Mouse (Mus musculus) ES-Bruce4 (cell line): ENCODE results near the gene Prr5. TPM values are rescaled to one million over a fixed set of nuclear protein-coding genes. Genes with fewer than 3 reads are reported as not detected.

ENCODE experiments used
- H3K27ac ChIP-seq: 2 replicates; pipeline ENCODE4 v1.5.1; 2012; ENCODE audit warnings: low read length, inconsistent platforms; ENCODE audit not compliant: insufficient read depth
- H3K27me3 ChIP-seq: 2 replicates; pipeline ENCODE4 v1.6.1; 2012; ENCODE audit warnings: mild to moderate bottlenecking, low read length, inconsistent platforms; ENCODE audit not compliant: control insufficient read depth, poor library complexity, insufficient read depth, severe bottlenecking
- H3K36me3 ChIP-seq: 2 replicates; pipeline ENCODE4 v1.6.1; 2012; ENCODE audit warnings: inconsistent platforms, mild to moderate bottlenecking, low read length, moderate library complexity; ENCODE audit not compliant: control insufficient read depth, poor library complexity, insufficient read depth, severe bottlenecking
- H3K4me1 ChIP-seq: one replicate; pipeline ENCODE4 v1.8.1; 2011; ENCODE audit warnings: low read length; ENCODE audit not compliant: control insufficient read depth, insufficient read depth
- H3K4me3 ChIP-seq: 2 replicates; pipeline ENCODE4 v1.5.1; 2011; ENCODE audit warnings: low read depth, mild to moderate bottlenecking, low read length
- H3K9ac ChIP-seq: 2 replicates; pipeline ENCODE4 v1.6.1; 2012; ENCODE audit warnings: low read depth, mild to moderate bottlenecking, inconsistent platforms; ENCODE audit not compliant: poor library complexity, severe bottlenecking
- H3K9me3 ChIP-seq: replicated peaks from 2 replicates; pipeline ENCODE4 v1.6.1; 2012; ENCODE audit warnings: mild to moderate bottlenecking, low read length, inconsistent platforms; ENCODE audit not compliant: control insufficient read depth, poor library complexity, insufficient read depth, severe bottlenecking
- CTCF ChIP-seq: IDR thresholded peaks from one replicate; pipeline ENCODE4 v1.8.1; 2011; ENCODE audit warnings: low read depth, low read length
- EP300 ChIP-seq: IDR thresholded peaks from 2 replicates; pipeline ENCODE4 v1.6.1; 2011; ENCODE audit warnings: low read depth, low read length; ENCODE audit not compliant: insufficient read depth
- POLR2A ChIP-seq: IDR thresholded peaks from one replicate; pipeline ENCODE4 v1.8.1; 2011; ENCODE audit warnings: low read length; ENCODE audit not compliant: insufficient read depth
- polyA plus RNA-seq: library from polyadenylated mRNA; stranded (reverse); fragments of >200 nt; gene quantifications from 2 replicates; pipeline ENCODE4 v1.2.4, GENCODE M21; 2011; ENCODE audit warnings: low read depth; ENCODE audit not compliant: missing spikeins, insufficient read depth, insufficient read length

The Prr5 gene
- polyA plus RNA-seq, 1 experiment, result 17.3 TPM

DNA sequence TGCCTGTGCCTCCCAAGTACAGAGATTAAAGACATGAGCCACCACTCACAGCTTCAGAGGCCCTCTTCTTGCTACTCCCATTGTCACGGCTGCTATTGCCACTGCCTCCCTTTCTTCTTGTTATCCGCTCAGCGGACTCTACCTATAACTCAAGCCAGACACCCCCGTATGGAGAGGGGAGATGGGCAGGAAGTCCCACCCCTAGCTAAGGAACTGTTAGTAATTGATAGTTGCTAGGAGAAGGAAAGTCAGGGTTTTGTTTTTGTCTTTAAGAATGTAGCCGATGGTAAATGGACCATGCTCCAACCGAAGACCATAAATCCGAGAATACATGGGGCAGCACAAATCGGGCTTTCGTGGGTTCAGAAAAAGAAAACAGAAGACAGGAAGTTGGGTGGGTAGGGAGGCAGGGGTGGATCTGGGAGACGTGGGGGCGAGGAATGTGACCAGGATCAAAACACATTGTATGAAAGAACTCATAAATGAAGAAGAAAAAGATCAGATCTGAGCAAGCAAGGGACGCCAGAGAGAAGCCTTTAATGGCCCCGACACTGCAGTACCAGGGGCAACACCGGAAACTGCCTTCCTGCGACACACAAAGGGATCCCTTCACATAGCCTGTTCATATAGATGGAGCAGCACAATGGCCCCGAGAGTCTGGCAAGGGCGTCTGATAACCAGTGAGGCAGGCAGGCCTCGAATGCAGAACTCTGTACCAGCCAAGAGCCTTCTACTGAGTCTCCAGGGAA, 62.4 kb downstream of the Prr5 start:
- TF ChIP-seq EP300 (no peak), POLR2A (no peak), CTCF (no peak)
- H3K4me1 ChIP-seq, result peaks cover 7% of the 10 kb centered on the region
- H3K27me3 ChIP-seq, result no peaks in the 10 kb centered on the region
- H3K27ac ChIP-seq, result no peak overlapping the region
- 0 out of 2 replicates have a peak, but pooled peaks cover 2% of the 10 kb centered on the region for H3K36me3 ChIP-seq
- no peak overlapping the region for H3K4me3 ChIP-seq
- no peaks in the 10 kb centered on the region for H3K9me3 ChIP-seq
- H3K9ac ChIP-seq, result no peak overlapping the region

DNA sequence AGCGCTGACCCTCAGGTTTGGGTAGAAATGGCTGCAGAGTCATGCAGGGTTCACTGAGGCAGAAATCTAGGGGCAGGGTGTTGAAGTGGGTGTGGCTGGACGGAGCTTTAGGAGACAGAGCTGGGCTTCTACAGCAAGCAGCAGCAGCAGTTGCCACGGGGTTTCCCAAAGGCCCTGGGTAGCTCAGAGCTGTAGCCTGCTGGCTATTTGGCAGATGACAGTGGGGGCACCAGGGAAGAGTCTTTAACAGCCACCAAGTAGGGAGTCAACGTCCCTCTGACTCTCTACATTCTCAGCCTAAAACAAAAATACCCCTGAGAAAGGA, 63.0 kb downstream of the Prr5 start:
- Histone ChIP-seq H3K4me1 (peaks cover 7% of the 10 kb centered on the region), H3K9me3 (no peaks in the 10 kb centered on the region), H3K27ac (no peak overlapping the region), H3K9ac (no peak overlapping the region), H3K27me3 (no peaks in the 10 kb centered on the region), H3K36me3 (0 out of 2 replicates have a peak, but pooled peaks cover 2% of the 10 kb centered on the region), H3K4me3 (no peak overlapping the region)
- no peak for TF ChIP-seq CTCF
- no peak for TF ChIP-seq EP300
- no peak for TF ChIP-seq POLR2A

DNA sequence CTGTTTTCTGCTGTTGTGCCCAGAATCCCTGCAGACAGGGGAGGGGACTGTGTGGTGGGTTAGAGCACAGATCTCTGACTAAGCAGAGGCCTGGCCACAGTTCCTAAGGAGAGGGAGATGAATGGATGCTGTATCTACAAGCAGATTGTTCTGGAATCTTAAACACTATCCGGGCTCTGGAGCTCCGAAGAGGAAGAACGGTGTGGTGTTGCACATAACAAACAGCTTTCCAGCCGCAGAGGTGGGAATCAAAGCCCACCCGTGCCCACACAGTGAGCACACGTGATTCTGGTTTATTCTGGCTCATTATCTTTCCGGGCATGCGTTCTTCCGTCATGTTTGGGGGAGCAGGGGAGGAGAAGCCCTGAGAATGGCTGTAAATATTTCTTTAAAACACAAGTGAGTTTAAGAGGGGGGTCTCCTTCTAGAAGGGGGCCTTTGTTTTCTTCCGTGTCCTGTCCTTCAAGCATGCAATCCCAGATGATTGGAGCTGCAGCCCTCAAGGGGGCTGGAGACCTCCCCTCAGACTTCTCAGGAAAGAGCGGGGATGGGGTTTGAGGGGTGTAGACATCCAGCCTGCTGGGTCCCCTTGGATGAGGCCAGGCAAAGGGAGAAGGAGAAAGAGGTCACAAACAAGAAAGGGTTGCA, 67.0 kb downstream of the Prr5 start:
- no peaks in the 10 kb centered on the region for H3K27me3 ChIP-seq

DNA sequence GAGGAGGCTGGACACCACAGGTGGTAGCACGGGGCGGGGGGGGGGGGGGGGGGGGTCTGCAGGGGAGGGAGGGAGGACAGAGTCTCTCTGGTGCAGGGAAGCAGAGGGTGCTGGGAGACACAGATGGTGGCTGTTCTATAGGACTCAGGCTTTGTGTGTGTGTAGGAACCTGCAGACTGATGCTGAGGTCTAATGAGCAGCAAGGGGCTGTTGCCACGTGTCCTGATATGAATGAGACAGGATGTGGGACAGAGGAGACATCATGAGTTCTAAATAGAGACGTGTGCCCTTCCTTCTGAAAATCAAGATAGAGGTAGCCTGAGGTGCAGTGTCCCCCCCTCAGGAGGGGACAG, 67.5 kb downstream of the Prr5 start:
- no peaks in the 10 kb centered on the region for H3K4me1 ChIP-seq
- no peaks in the 10 kb centered on the region for H3K27me3 ChIP-seq
- no peak overlapping the region for H3K4me3 ChIP-seq
- 0 out of 2 replicates have a peak, but pooled peaks cover 2% of the 10 kb centered on the region for H3K36me3 ChIP-seq
- no peaks in the 10 kb centered on the region for H3K9me3 ChIP-seq
- no peak for TF ChIP-seq EP300
- TF ChIP-seq CTCF, result no peak
- TF ChIP-seq POLR2A, result no peak
- H3K27ac ChIP-seq, result no peak overlapping the region
- H3K9ac ChIP-seq, result no peak overlapping the region

More for the DNA sequence above, 67.0 kb downstream of the Prr5 start:
- Histone ChIP-seq H3K9ac (no peak overlapping the region), H3K27ac (no peak overlapping the region), H3K36me3 (0 out of 2 replicates have a peak, but pooled peaks cover 2% of the 10 kb centered on the region), H3K4me1 (no peaks in the 10 kb centered on the region), H3K9me3 (no peaks in the 10 kb centered on the region), H3K4me3 (no peak overlapping the region)
- TF ChIP-seq POLR2A (no peak), EP300 (no peak), CTCF (no peak)

DNA sequence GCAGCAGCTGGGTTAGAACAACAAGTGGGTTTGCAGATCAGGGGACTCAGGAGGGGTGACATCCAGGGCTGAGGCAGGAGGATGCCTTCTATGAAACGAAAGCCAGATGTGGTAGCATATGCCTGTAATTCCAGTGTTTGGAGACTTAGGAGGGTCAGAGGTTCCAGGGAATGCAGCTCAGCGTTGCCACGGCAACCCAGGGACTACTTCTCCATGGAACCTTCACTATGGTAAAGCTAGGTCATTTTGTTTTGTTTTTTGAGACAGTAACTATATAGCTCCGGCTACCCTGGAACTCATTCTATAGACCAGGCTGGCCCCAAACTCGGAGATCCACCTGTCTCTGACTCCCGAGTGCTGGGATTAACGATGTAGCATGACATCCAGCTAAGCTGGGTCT, 68.8 kb downstream of the Prr5 start:
- TF ChIP-seq CTCF, result no peak
- TF ChIP-seq EP300, result no peak
- Histone ChIP-seq H3K27ac (no peak overlapping the region), H3K4me1 (peaks cover 2% of the 10 kb centered on the region), H3K36me3 (0 out of 2 replicates have a peak, but pooled peaks cover 2% of the 10 kb centered on the region), H3K4me3 (no peak overlapping the region), H3K27me3 (no peaks in the 10 kb centered on the region), H3K9me3 (no peaks in the 10 kb centered on the region), H3K9ac (no peak overlapping the region)

DNA sequence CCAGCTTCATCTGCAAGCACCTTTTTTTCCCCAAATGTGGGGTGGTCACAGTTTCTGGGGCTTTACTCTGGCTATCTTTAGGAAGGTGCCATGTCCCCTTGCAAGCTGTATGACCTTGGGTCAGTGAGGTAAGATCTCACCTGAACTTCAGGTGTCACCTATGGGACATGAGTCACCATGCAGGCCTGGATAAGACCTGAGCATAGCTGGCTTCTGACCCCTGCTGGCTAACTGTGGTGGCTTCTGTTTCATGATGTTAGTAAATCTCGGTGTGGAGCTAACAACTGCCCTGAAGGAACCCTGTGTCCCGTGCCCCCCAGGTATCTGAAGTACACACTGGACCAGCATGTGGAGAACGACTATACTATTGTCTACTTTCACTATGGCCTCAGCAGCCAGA, 72.2 kb downstream of the Prr5 start:
- no peaks in the 10 kb centered on the region for H3K36me3 ChIP-seq
- peaks cover 8% of the 10 kb centered on the region for H3K4me1 ChIP-seq
- no peaks in the 10 kb centered on the region for H3K9me3 ChIP-seq
- TF ChIP-seq EP300, result no peak
- peak; percentile 18 for TF ChIP-seq CTCF
- no peak for TF ChIP-seq POLR2A
- H3K9ac ChIP-seq, result no peak overlapping the region
- no peak overlapping the region for H3K4me3 ChIP-seq
- no peak overlapping the region for H3K27ac ChIP-seq
- H3K27me3 ChIP-seq, result no peaks in the 10 kb centered on the region
